Mouse (Mus musculus) liver, postnatal 0 days (tissue): ENCODE data around the gene Fam160a1.

ENCODE experiments used
- CTCF ChIP-seq: sonication (generic); IDR thresholded peaks from 2 replicates; pipeline ENCODE4 v1.5.1; 2016; ENCODE audit warnings: antibody characterized with exemption, low read depth
- EP300 ChIP-seq: IDR thresholded peaks from 2 replicates; pipeline ENCODE4 v1.6.1; 2016; ENCODE audit warnings: antibody characterized with exemption, low read depth, mild to moderate bottlenecking

DNA sequence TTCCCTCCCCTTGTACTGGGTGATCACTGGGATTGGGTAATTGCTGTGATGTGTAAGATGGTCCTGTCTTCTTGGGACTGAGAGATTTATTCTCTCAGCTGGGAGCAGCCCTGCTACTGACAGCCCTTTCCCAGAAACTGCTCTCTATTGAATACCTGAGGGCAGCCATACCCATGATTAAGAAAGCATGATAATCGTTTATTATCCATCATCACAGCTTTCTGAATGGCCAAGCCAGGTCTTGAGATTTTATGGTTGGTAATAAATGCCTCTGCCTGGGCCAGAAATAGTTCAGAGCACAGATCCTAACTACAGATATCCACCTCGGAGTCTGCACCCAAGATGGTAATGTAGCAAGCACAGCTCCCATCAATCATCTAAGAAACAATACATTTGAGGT, 59.1 kb downstream of the Fam160a1 start:
- TF ChIP-seq CTCF (no peak), EP300 (no peak)
